In the genomic region with DNA sequence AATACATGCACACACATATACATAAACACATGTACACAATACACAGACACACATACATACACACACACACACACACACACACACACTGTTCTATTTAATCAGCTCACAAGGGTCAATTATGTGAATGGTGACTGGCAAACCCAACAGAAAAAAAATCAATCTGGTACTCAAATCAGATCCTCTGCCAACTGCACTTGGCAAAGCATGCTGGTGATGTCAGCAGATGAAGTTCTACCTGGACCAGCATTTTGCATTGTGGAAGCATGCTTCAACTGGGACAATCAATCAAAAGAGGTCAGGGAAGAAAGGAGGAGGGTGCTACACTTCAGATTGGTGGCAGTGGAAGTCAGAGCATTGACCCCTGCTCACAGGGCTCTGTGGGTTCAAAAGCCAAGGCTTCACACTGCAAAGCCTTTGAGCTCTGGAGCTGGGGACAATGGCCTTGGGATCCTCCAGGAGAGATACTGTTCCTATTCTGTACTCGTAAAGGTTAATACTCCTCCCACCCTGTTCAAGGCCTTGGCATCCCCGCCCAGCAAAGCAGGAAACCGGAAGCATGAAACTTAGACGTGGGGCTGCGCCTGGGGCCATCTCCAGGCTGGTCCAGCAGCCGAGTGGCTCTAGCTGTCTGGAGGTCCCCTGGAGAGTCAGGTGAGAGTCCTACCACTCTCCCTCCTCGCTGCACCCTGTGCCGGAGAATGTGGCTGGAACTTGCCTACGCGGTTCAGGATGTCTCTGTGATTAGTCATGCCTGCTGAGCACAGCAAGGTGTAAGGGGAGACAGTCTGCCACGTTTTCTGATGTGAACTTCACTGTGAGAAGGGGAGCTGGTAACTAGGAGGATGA, we compare ENCODE assay signal across 16 mouse cellular contexts.
A peak's percentile ranks its signal among the peaks of the same experiment; 100 is the strongest.
DNase-seq lines count a peak whose midpoint lies in the region; ATAC-seq and TF ChIP-seq lines count a peak whose summit lies in the region.
"Had no signal": no experiment of that assay in that cellular context is flagged by ENCODE, and none has a peak within 500 bp of the region (broad histone marks: within the 10 kb centered on the region; RNA-seq: fewer than 3 reads in every experiment).

No protein-coding gene starts in this region.

- H3K4me3 ChIP-seq in liver, adult 2 months (ENCODE audit: insufficient read depth, low read depth, low read length): no peak overlapping the region
- H3K4me3 ChIP-seq in liver, embryonic 11.5 days (ENCODE audit: low read depth, low read length): no peak overlapping the region
- H3K4me3 ChIP-seq in limb, embryonic 10.5 days: no peak overlapping the region
- H3K4me3 ChIP-seq: embryonic facial prominence, embryonic 13.5 days; liver, embryonic 13.5 days; midbrain, embryonic 12.5 days had no signal

- no peaks in the 10 kb centered on the region for H3K79me2 ChIP-seq in liver, adult 2 months (ENCODE audit: control insufficient read depth, insufficient read depth, low read length)

- H3K4me1 ChIP-seq in liver, adult 2 months (ENCODE audit: control insufficient read depth, insufficient read depth, low read length): peaks cover 4% of the 10 kb centered on the region
- H3K4me1 ChIP-seq in liver, embryonic 11.5 days (replicated peaks; ENCODE audit: control insufficient read depth, insufficient read depth, low read length): no peaks in the 10 kb centered on the region
- H3K4me1 ChIP-seq in limb, embryonic 10.5 days: peaks cover 70% of the 10 kb centered on the region
- H3K4me1 ChIP-seq: liver, embryonic 13.5 days had no signal

- H3K4me2 ChIP-seq in liver, embryonic 11.5 days: no peak overlapping the region
- H3K4me2 ChIP-seq: embryonic facial prominence, embryonic 13.5 days; liver, embryonic 13.5 days; midbrain, embryonic 12.5 days had no signal

- H3K9ac ChIP-seq in liver, adult 2 months (ENCODE audit: low read depth, low read length): no peak overlapping the region
- H3K9ac ChIP-seq in liver, embryonic 11.5 days (ENCODE audit: low read depth, low read length): no peak overlapping the region
- H3K9ac ChIP-seq: embryonic facial prominence, embryonic 13.5 days; forebrain, postnatal 0 days; liver, embryonic 13.5 days; midbrain, embryonic 12.5 days had no signal

- no peaks in the 10 kb centered on the region for H3K36me3 ChIP-seq in liver, adult 2 months (ENCODE audit: control insufficient read depth, insufficient read depth, low read length)
- H3K36me3 ChIP-seq in liver, embryonic 11.5 days (ENCODE audit: control insufficient read depth, insufficient read depth, low read length): no peaks in the 10 kb centered on the region
- no peaks in the 10 kb centered on the region for H3K36me3 ChIP-seq in limb, embryonic 10.5 days
- H3K36me3 ChIP-seq: embryonic facial prominence, embryonic 13.5 days; liver, embryonic 13.5 days; midbrain, embryonic 12.5 days had no signal

- no peak for TF ChIP-seq POLR2A in liver, adult 2 months (IDR thresholded peaks at IDR 0.05; ENCODE audit: extremely low read depth, insufficient read depth, low read length)

- no peaks in the 10 kb centered on the region for H3K9me3 ChIP-seq in liver, embryonic 11.5 days (ENCODE audit: control insufficient read depth, low read length)
- H3K9me3 ChIP-seq in limb, embryonic 10.5 days (replicated peaks): no peaks in the 10 kb centered on the region
- H3K9me3 ChIP-seq: embryonic facial prominence, embryonic 13.5 days; liver, embryonic 13.5 days; midbrain, embryonic 12.5 days had no signal

- peak; percentile 44 to 68 for DNase-seq in cerebellum, postnatal 25 days
- no peak for DNase-seq in cerebellum, adult 8-10 months
- peak; percentile 99 for DNase-seq in liver, adult 2 months (ENCODE audit: extremely low read depth, low read depth, low spot score)
- no peak for DNase-seq in liver, embryonic 11.5 days (ENCODE audit: low spot score)
- DNase-seq in adrenal gland, postnatal 36 days: peak; percentile 26 to 39
- no peak for DNase-seq in limb, embryonic 10.5 days (ENCODE audit: low spot score)
- DNase-seq in layer of hippocampus, postnatal 10 days (ENCODE audit: low spot score in 2 of 2): no peak
- DNase-seq: forebrain, postnatal 0 days; heart, postnatal 4 days; layer of hippocampus, postnatal 36 days; liver, embryonic 13.5 days; retina, postnatal 1 day; thymus, postnatal 4 days had no signal

- no peaks in the 10 kb centered on the region for H3K27me3 ChIP-seq in liver, adult 2 months (ENCODE audit: control insufficient read depth, insufficient read depth, low read length)
- no peaks in the 10 kb centered on the region for H3K27me3 ChIP-seq in liver, embryonic 11.5 days (replicated peaks; ENCODE audit: control insufficient read depth, insufficient read depth, low read length)
- H3K27me3 ChIP-seq in limb, embryonic 10.5 days (ENCODE audit: low read depth, poor library complexity, severe bottlenecking): 0 out of 2 replicates have a peak, but pooled peaks cover 7% of the 10 kb centered on the region
- H3K27me3 ChIP-seq: embryonic facial prominence, embryonic 13.5 days; liver, embryonic 13.5 days; midbrain, embryonic 12.5 days; Patski had no signal

- 28% methylated on average over 11 of the region's 11 CpGs for WGBS in liver, adult 2 months
- 60% methylated on average over 11 of the region's 11 CpGs for WGBS in liver, embryonic 11.5 days
- WGBS in limb, embryonic 10.5 days: 65% methylated on average over 11 of the region's 11 CpGs

- no peak for TF ChIP-seq CTCF in liver, adult 2 months (IDR thresholded peaks at IDR 0.05; ENCODE audit: low read depth, low read length)

- ATAC-seq in liver, embryonic 11.5 days (replicated peaks; ENCODE audit: low FRiP score): no peak
- ATAC-seq: forebrain, postnatal 0 days; Patski had no signal

- no peak overlapping the region for H3K27ac ChIP-seq in liver, adult 2 months (replicated peaks; ENCODE audit: insufficient read depth, low read depth, low read length)
- no peak overlapping the region for H3K27ac ChIP-seq in liver, embryonic 11.5 days (ENCODE audit: low read depth, low read length)
- H3K27ac ChIP-seq in limb, embryonic 10.5 days: peak overlapping the region; percentile 69
- H3K27ac ChIP-seq: embryonic facial prominence, embryonic 13.5 days; liver, embryonic 13.5 days; midbrain, embryonic 12.5 days had no signal

Comparison
In these comparisons a context has a peak if more than half of its experiments do, and no peak if none do; other contexts are left out.
1. DNase-seq: peak in cerebellum, postnatal 25 days (2 of 2), liver, adult 2 months (single experiment) and adrenal gland, postnatal 36 days (2 of 2); none in cerebellum, adult 8-10 months (single experiment), liver, embryonic 11.5 days (single experiment), limb, embryonic 10.5 days (single experiment) and layer of hippocampus, postnatal 10 days (0 of 2).